Mouse (Mus musculus): Measurements from ENCODE around the gene Myo16.

The Myo16 gene

DNA sequence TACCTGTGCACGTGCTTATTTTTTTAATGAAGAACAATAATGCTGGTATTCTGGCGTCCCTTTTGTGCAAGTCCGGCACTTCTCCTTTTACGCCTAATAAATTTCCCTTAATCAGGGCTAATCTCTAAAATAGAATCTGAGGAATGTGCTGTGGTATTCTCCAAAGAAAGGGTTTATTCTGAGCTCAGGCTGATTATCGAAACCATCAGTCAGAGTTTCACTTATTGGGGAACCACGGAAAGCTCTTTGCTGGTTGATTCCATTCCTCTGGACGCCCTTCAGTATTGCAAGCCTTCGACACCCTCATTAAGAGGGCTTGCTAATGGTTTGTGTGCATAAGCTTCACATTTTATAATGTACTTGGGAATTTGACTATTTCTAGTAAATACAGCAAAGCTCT lies 475.0 kb downstream of the Myo16 start:
- DNase-seq (ENCODE audit: low spot score): no peak

DNA sequence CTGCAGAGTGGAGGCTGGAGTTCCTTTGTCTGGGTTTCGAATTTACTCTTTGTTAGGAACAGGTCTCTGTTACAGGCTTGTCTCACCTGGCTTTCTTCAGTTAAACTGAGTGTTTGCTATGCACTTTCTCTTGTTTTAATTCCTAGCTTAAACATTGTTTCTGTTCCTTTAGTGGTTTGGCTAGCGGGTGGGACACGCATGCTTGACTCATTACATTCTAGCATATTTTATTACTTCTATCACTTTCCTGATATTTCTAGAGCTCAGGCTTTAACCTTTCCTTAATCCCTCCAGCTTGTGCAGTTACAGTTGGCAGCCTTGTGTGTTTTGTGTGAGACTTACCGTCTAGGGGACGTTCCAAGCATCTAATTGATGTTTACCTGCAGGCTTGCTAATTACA lies 476.2 kb downstream of the Myo16 start:
- no peak for DNase-seq (ENCODE audit: low spot score)

DNA sequence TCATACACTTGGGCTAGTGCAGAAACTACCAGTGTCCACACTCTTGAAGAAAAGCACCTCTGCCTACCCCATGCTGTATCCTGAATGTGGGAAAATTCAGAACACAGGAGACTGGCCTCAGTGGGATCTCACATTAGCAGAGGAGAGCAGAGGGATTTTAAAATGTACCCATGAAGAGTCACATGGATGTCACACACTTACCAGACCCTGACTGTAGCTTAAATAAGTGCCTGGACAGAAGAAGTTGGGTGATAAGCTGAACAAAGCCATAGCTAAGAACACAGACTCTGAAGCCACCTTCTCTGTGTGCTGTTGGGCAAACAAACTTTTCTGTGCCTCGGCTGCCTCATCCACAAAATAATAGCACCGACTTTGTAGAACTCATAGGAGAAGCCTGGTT lies 477.3 kb downstream of the Myo16 start:
- no peak for DNase-seq (ENCODE audit: low spot score)

DNA sequence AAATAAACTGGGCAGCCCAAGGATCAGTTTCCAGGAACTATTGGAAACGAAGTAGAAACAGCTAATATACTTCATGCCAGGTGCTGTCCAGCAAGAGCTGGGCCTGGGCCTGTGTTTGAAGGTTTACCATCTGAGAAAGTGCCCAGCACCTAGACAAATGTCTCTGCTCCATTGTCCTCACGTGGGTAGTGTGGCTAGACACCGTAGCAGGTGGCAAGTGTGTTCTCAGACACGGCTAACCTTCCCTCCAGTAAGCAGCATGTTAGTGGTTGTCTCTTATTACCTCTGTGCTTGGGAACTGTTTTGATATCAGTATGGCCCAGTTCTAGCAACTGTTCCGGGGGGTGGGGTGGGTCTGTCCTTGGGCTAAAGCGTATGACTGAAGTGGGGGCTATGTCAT lies 478.9 kb downstream of the Myo16 start:
- DNase-seq (ENCODE audit: low spot score): no peak

DNA sequence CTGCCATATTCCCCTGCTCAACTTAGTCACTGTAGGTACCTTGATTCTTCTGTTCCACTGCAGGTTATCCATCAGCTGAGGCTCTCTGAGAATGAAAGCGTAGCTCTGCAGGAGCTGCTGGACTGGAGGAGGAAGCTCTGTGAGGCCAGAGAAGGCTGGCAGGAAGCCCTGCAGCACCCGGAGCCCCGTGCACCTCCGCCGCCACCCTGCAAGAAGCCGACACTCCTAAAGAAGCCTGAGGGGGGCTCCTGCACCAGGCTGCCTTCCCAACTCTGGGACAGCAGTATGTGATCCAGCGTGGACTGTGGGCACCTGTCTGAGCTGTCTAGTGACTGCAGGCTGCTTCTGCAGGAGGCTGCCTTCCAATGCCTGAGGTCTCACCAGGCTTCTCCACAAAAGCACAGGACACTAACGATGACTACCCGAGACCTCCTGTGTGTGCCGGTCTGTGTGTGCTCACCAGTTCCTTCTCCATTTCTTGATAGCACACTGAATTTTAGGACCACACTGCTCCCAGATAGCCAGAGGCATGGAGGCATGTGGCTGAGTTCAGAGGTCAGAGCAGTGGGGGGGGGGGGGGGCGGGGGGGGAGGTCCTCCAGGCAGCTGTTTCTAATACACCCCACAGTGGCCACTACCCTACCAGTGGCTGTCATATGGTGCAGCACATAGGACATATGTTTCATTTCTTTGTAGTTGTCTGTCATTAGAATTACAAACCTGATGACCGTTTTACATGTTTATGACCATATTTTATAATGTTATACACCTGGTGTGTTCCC lies 479.8 kb downstream of the Myo16 start:
- no peak for DNase-seq (ENCODE audit: low spot score)

DNA sequence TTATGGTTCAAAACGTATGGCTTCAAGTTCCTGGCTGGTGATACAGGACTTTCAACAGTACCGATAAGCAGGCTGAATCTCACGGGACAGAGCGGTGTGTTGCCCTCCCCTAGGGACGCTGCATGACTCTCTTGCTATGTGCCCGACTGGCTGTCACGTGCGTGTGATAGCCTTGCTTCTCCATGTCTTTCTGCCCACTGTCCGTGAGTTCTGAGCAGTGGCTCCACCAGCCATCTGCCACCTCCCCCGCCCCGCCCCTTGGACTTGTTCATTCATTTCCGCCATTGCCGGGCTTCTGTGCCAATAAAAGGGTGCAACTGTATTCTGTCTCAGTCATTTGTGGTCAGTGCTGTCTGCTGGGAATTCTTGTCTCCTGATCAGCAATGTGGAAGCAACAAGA lies 480.7 kb downstream of the Myo16 start:
- no peak for DNase-seq (ENCODE audit: low spot score)

DNA sequence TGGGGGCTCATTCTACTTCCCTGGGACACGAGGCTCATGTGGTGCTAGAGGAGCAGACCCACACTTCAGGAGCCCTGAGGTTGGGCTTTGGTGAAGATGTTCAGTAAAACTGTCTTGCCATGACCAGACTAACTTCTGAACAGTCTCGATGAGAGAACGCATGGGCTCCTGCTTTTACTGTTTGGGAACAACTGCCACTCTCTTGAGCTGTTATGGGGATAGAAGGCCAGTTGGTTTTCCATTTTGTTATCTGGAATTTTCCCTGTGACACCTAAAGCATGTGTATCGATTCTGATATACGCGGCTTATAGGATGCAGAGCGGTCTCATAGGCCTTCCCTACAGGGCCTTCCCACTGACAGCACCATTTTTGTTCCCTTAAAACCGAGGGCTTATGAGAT lies 485.2 kb downstream of the Myo16 start:
- DNase-seq (ENCODE audit: low spot score): no peak

DNA sequence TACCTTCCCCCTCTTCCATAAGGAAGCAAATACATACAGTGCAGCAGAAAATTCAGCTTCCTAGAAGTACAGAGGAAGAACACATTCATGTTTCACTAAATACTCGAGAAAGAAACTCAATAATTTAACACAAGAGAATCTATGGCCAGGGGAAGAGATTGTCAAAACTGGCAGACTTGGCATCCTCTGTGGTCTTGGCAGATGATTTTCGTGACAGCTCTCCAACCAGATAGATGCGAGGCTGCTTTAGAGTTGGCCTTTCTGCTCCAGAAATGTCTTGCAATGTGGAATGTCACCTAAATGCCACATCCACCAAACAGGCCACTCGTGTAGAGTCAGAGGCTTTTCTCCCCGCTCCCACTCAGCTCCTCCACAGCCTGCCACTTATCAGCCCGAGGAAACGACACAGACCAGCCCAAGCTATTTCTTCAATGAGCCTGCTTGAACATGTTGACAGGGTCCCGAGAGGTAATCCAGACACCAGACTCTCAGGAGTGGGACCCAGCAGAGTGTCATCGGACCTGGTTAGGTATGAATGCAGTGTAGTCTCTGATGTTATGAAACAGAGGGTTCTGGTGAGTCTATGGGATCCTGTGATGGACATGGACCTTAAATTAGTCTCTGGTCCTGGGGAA lies 486.6 kb downstream of the Myo16 start:
- DNase-seq (ENCODE audit: low spot score): no peak

DNA sequence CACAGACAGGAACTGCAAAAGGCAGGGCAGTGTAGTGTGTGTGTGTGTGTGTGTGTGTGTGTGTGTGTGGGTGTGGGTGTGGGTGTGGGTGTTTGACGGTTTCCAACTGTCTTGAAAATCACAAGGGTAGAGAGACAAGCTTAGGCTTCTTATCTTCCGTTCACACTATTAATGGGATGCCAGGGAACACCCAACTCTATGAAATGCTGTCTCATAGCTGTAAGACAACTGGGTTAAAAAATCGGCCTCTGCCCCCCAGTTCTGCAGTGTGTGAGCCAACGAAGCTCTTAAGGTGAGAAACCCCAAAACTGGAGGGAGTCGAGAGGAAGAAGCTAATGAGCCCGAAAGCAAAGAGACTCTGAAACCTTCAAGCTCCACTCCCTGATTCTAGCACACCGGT lies 487.1 kb downstream of the Myo16 start:
- DNase-seq (ENCODE audit: low spot score): no peak

DNA sequence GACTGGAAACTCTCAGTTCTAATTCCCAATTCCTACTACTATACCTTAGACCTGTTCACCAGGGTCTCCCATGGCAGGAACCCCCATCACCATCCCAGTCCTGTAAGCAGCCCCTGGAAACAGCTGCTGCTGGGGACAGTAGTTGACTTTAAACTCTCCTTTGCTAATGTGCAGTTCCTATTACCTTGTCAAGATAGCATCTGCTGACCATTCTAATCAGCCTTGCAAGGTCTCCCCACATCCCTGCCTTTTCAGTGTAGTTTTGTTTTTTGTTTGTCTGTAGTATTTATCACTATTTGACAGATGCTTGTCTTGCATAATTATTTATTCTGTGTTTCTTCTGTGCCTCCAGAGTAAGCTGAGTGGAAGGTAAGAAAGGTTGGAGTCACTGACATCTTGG lies 487.6 kb downstream of the Myo16 start:
- no peak for DNase-seq (ENCODE audit: low spot score)

DNA sequence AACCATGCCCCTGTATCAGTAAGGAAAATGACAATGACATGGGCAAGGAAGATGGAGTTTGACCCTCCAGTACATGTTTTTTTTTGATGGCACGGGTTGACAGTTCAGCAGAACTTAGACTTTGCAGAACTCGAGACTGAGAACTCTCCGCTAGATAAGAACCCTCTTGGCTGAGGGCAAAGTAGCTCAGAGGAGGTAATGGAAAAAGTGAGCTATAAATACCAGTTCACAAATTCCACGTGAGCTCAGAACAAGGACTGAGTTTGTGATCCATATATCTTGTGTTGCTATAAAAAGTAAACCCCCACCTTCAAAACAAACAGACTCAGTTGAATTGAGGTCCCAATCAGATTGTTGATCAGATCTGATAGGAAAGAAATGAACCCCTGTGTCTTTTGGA lies 489.5 kb downstream of the Myo16 start:
- DNase-seq (ENCODE audit: low spot score): no peak

DNA sequence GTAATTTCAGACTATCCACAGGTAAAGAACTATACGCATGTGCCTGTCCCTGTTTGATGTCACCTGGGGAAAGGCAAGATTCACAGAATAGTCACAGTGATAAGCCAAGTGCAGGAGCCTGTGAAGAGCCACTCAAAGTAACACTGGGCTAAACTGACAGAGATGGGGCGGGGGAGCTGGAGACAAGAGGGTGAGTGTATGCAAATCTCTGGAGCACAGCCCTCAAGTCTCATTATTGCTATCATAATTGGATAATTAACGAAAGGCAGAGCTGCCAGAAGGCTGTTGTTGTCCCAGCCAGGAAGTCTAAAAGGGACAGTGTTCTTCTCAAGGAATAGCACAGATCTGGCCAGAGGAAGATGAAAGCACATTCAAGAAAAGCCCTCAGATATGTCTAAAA lies 490.8 kb downstream of the Myo16 start:
- DNase-seq (ENCODE audit: low spot score): no peak

DNA sequence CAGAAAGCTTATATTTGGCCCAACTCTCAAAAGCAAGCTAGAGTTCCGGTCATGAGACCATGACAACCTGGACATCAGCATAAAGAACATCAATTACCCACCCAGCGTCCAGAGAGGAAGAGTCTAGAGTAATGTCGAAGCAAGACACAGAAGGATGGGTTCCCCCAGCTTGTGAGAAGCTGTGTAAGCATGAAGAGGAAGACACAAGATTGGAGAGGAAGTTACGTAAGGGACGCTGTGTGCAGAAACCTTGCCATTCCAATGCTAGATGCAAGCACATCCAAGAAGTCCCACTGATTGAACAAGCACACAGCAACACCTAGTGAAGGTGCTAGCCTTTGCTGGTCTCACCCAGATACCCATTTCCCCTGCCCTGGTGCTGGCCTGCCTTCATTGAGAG lies 492.0 kb downstream of the Myo16 start:
- DNase-seq (ENCODE audit: low spot score): no peak

DNA sequence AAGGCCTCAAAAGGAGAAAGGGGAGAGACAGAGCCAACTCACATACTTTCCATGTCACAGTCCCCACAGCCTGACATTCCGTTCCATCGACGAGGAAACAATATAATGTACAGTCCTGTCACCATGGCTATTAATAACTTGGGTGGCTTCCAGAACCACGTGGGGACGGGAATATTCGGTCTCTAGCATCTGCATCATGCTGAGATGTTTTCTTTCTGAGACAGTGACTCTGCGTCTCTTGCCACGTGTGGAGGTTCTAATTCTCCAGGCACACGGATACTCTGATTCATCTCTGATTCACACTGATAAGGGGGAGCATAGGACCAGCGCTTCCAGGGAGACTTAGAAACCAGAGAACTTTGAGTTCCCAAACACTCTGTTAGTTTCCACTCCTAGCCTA lies 492.8 kb downstream of the Myo16 start:
- DNase-seq (ENCODE audit: low spot score): no peak

DNA sequence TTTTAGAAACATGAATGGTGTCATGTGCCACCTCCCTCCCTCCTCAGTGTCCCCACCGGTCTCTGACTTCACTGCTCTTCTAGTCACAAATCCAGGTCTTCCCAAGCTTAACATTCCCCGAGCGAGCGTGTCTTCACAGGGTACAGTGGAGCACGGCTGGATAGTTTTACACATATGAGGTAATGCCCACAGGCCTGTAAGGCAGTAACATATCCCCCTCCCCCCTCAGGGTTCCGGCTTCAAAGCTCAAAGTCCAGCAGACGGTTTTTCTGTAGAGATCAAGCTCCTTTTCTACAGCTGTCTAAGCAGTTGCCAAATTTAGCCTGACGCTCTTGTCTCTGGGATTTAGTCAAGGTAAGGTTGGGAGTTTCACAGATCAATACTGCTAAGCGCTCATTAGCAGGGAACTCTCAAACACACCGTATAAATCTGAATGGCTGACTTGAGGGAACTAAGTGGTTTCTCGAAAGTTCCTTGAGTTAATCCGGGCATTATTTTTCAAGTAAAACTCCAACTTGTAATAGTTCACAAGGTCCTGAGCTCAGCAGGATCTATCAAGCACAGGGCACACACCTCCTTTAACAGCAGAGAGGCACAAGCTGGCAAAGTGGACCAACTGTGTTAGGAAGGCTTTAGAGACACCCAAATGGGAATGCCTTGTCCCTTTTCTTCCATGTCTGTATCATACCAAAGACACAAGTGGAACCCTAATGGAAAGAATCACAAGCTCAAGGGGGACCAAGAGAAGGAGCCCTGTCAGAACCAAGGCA lies 498.0 kb downstream of the Myo16 start:
- DNase-seq (ENCODE audit: low spot score): no peak

DNA sequence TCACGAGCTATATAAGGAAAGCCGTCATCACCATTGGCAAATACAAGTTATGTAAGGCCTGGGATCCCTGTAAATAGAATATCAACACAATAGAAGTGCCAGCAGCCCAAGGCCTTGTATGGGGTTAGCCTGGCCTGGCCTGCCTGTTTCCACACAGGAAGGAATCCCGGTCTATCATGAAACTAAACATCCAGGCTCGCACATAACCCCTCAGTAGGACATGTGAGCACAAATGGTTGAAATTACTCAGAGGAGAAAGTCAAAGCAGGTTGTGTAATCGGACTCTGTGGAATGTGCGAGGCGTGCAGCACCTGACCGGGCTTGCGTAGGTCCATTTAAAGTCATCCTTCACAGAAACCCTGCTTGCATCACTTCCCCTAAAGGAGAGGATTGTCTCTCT lies 499.6 kb downstream of the Myo16 start:
- peak; percentile 8 for DNase-seq (ENCODE audit: low spot score)

DNA sequence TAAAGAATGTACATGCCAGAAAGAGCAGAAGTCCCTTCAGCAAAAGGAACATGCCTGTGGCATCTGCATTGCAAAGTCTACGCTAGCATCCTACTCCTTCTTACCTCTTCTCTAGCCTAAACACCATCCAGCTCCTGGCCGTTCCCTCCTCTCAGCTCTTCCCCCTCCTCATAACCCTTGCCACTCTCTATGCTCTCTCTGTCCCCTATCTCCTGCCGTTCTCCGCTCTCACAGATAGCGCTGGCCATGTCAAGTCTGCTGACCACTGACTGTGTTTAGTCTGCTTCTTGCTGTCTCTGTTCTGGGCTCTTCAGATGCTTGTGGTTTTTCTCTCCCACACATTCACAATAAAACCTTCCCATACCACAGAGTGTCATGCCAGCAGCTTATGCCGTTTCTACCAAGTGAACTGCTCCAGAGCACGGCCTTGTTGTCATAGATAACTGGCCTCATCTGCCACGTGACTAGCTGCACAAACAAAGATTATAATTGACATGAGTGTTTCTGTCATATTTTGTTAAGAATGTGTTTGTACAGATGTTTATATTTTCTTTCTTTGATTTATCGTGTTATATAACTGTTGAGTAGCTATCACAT lies 501.3 kb downstream of the Myo16 start:
- DNase-seq (ENCODE audit: low spot score): no peak

DNA sequence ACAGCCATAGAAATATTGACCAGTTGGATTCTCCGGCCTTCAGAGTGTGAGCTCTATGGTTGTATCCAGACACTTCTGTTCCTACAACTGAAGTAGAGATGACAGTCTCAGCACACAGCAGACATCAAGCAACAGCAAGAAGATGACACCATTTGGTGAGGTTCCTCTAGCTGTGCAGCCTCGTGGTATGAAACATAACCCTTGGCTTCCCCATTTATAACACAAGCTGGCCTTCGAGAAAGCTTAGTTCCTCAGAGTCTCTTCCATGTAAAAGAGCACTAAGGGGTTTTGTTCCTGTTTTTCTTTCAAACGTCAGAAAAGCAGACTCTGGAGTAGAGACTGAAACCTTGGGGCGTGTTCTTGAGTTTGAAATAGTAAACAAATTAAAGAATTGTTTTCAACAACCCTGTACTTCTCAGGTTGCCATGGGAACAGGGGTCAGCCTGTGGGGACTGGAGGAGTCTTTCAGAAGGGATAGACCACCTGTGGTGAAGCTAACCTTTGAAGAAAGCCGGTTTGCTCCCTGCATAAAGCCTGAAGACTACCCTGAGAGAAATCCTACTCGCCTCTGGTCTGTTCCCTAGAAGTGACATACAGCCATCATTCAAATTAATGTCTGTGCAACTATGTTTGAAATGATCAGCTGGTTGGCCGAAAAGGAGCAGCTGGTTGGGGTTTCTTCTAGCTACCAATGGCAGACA lies 510.2 kb downstream of the Myo16 start:
- peak; percentile 88 for DNase-seq (ENCODE audit: low spot score)

DNA sequence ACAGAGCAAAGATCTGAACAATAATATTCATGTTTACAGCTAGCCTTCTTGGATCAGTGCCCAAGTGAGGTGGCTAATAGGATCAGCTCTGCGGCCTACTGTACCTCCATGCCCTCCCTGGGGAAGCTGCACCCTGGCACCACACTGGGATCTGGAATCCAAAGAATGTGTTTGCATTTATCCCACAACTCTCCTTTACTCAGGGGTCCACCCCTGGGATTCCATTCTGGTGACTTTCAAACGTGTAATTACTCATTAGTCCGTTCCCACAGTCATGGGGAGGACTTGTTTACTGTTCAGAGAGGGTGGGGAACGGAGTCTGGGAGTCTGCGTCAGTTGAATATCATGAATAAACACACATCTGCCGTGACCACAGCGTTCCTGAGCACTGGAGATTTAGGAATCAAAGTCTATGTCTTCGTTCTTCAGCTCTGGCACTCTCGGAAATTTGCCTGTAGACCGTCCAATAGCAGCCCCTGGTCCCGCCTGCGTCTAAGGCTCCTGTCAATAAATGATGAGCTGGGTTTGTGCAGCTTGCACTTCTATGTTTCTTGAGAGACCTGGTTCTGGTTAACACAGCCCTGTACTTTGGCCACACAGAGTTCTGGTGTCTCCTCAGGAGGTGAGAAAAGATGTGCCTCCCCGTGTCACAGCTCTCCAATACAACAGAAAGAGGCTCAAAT lies 511.3 kb downstream of the Myo16 start:
- peak; percentile 25 for DNase-seq (ENCODE audit: low spot score)

DNA sequence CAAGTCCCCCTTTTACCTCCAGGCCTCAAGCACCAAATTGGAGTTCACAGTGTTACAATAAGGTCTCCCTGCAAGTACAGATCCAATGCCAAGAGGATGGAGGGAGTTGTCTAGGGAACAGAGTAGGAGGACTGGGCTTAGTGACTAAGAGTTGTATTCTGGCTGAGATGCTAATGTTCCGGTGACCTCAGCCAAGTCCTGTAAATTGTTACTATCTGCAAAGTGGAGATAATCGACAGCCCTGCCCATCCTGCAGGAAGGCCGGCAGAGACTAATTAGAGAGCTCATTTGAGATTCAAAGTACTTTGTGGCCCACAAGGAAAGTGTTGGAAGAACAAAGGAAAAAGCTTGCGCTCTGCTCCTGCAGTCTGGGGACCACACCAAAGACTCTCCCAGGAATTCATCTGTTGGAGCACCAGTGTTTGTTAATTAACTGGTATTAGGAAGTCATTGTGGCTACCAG lies 512.1 kb downstream of the Myo16 start:
- DNase-seq (ENCODE audit: low spot score): peak; percentile 11

DNA sequence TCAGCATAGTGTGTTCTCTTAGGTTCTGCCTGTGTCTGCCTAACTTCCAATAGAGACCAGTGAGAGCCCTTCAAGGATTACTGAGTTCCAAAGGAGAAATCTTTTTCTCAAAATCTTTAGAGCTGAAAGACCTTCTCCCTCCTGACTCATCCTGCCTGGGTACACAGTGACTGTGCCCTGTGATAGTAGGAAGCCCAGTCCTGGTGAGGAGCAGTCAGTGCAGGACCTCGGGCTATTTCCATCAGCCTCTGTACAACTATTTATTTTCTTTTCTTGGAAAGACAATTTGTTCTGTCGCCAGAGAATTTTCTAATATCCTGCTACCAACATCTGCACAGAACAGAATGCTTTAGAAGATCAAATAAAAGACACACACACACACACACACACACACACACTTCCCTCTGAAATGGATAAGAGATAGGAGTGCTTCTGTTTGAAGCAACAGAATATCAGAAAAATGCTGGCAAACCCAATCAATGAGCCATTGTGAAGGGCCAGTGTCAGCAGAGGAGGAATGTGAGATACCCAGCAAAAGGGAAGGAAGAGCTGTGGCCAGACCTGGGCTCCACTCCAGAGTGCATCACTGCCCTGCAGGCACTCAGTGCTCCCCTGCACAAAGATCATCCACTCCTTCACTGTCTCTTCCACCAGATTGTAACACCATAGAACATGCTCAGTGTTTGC lies 518.3 kb downstream of the Myo16 start:
- no peak for DNase-seq (ENCODE audit: low spot score)

All from embryo, embryonic 10 days (tissue).